ENCODE assay signal across 8 mouse cellular contexts in the genomic region with DNA sequence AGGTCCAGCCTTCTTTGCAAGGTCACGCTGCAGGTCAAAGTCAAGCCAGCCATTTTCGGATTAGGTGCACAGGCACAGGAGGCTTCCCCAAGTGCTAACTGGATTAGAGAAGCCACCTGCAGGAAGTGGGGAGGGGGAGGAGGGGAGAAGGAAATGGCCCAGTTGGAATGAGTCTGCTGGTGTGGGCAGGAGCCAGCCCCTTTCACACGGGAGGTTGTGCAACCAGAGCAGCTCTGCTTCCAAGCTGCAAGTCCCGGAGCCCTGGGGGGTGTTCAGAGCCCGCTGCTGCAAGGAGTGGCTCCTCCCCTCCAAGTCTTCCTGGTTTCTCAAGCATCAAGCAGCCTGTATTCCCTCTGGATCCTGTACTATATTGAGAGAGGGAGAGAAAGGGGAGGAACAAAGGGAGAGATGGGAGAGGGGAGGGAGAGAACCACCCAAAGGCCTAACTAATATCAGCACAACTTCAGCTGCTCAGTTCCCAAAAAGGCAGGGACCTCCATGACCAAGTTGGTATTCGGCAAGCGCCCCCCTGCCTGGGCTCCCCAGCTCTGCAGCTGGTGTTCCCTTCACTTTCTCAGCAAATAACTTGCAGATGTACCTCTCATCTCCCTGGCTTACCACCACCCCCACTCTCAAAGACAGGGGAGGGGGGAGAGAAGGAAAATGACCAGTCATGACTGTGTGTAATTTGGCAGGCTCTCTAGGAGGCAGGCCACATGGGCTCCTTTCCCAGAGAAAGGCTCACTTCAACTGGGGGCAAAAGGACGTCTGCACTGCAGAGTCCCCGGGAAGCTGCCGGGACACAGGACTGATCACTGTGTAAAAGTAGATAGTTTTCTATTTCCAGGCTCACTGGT. TPM values are rescaled to one million over a fixed set of nuclear protein-coding genes. Genes with fewer than 3 reads are reported as not detected.
DNase-seq lines count a peak whose midpoint lies in the region; ATAC-seq and TF ChIP-seq lines count a peak whose summit lies in the region.

No protein-coding gene starts in this region.

- H3K79me3 ChIP-seq in C2C12 (ENCODE audit: low read depth): peaks cover 1% of the 10 kb centered on the region

- peaks cover 12% of the 10 kb centered on the region for H3K79me2 ChIP-seq in C2C12 (ENCODE audit: control insufficient read depth, insufficient read depth)

- WGBS in embryonic facial prominence, embryonic 14.5 days: 8% methylated on average over 10 of the region's 10 CpGs
- WGBS in heart, embryonic 12.5 days: 12% methylated on average over 10 of the region's 10 CpGs
- 16% methylated on average over 10 of the region's 10 CpGs for WGBS in kidney, embryonic 14.5 days

- H3K9me3 ChIP-seq in embryonic facial prominence, embryonic 14.5 days (ENCODE audit: control insufficient read depth, low read length): no peaks in the 10 kb centered on the region
- H3K9me3 ChIP-seq in heart, embryonic 12.5 days (replicated peaks): no peaks in the 10 kb centered on the region
- no peaks in the 10 kb centered on the region for H3K9me3 ChIP-seq in kidney, embryonic 14.5 days (ENCODE audit: control insufficient read depth, low read length)

- peak overlapping the region; percentile 21; the same call in 1 of the 2 replicates for H3K9ac ChIP-seq in embryonic facial prominence, embryonic 14.5 days (ENCODE audit: low read depth, low read length)
- H3K9ac ChIP-seq in heart, embryonic 12.5 days: 0 out of 2 replicates have a peak overlapping the region, but pooled peaks have one; percentile 29
- no peak overlapping the region; the same call in 1 of the 2 replicates for H3K9ac ChIP-seq in kidney, embryonic 14.5 days (ENCODE audit: low read depth, low read length)

- no peak for TF ChIP-seq CTCF in C2C12 (IDR thresholded peaks at IDR 0.05; ENCODE audit: control insufficient read depth, insufficient read depth, insufficient read length)

- no peak overlapping the region for H3K4me3 ChIP-seq in C2C12 (ENCODE audit: insufficient read depth, poor library complexity, severe bottlenecking)
- H3K4me3 ChIP-seq in embryonic facial prominence, embryonic 14.5 days (ENCODE audit: low read depth, low read length): no peak overlapping the region
- H3K4me3 ChIP-seq in heart, embryonic 12.5 days: no peak overlapping the region
- no peak overlapping the region for H3K4me3 ChIP-seq in kidney, embryonic 14.5 days (ENCODE audit: low read length)

- H3K27me3 ChIP-seq in C2C12 (ENCODE audit: control insufficient read depth, insufficient read depth, insufficient read length): no peaks in the 10 kb centered on the region
- no peaks in the 10 kb centered on the region for H3K27me3 ChIP-seq in embryonic facial prominence, embryonic 14.5 days (replicated peaks; ENCODE audit: control insufficient read depth, insufficient read depth, low read length)
- H3K27me3 ChIP-seq in heart, embryonic 12.5 days (replicated peaks): no peaks in the 10 kb centered on the region
- no peaks in the 10 kb centered on the region for H3K27me3 ChIP-seq in kidney, embryonic 14.5 days (ENCODE audit: control insufficient read depth, insufficient read depth, low read length)

- peak overlapping the region; percentile 81 for H3K27ac ChIP-seq in embryonic facial prominence, embryonic 14.5 days (replicated peaks; ENCODE audit: low read depth, low read length)
- H3K27ac ChIP-seq in heart, embryonic 12.5 days (ENCODE audit: poor library complexity, severe bottlenecking): peak overlapping the region; percentile 82
- H3K27ac ChIP-seq in kidney, embryonic 14.5 days (ENCODE audit: low read depth, low read length): peak overlapping the region; percentile 80

- peaks cover 52% of the 10 kb centered on the region for H3K4me1 ChIP-seq in embryonic facial prominence, embryonic 14.5 days (ENCODE audit: control insufficient read depth, insufficient read depth, low read length)
- H3K4me1 ChIP-seq in heart, embryonic 12.5 days (replicated peaks): peaks cover 51% of the 10 kb centered on the region
- peaks cover 28% of the 10 kb centered on the region for H3K4me1 ChIP-seq in kidney, embryonic 14.5 days (ENCODE audit: control insufficient read depth, insufficient read depth, low read length)

- no peaks in the 10 kb centered on the region for H3K36me3 ChIP-seq in C2C12 (ENCODE audit: control insufficient read depth, insufficient read depth)
- peaks cover 12% of the 10 kb centered on the region; the same call in 1 of the 2 replicates for H3K36me3 ChIP-seq in embryonic facial prominence, embryonic 14.5 days (ENCODE audit: control insufficient read depth, insufficient read depth, low read length)
- peaks cover 3% of the 10 kb centered on the region; the same call in 1 of the 2 replicates for H3K36me3 ChIP-seq in heart, embryonic 12.5 days
- no peaks in the 10 kb centered on the region for H3K36me3 ChIP-seq in kidney, embryonic 14.5 days (ENCODE audit: control insufficient read depth, insufficient read depth, low read length)

- peak; percentile 89 for ATAC-seq in embryonic facial prominence, embryonic 14.5 days (ENCODE audit: low read depth)
- peak; percentile 77 for ATAC-seq in heart, embryonic 12.5 days (ENCODE audit: insufficient number of reproducible peaks, low FRiP score)
- ATAC-seq in kidney, embryonic 14.5 days (ENCODE audit: low FRiP score, low TSS enrichment): peak; percentile 86

- peak; percentile 94 for DNase-seq in adipocyte (ENCODE audit: low spot score)
- peak; percentile 95 for DNase-seq in embryonic facial prominence, embryonic 14.5 days (ENCODE audit: low spot score)
- peak; percentile 85 to 90 for DNase-seq in lung, adult 18-20 months
- peak; percentile 29 for DNase-seq in ovary, postnatal 14 days (ENCODE audit: low spot score)
- no peak for DNase-seq in spleen, postnatal 36 days (ENCODE audit: low spot score in 2 of 2)

- no peak overlapping the region for H3ac ChIP-seq in C2C12 (ENCODE audit: control insufficient read depth, insufficient read length, low read depth)

- H3K4me2 ChIP-seq in embryonic facial prominence, embryonic 14.5 days (ENCODE audit: low read depth, low read length): peak overlapping the region; percentile 29
- peak overlapping the region; percentile 30 for H3K4me2 ChIP-seq in heart, embryonic 12.5 days
- H3K4me2 ChIP-seq in kidney, embryonic 14.5 days (replicated peaks; ENCODE audit: low read depth, low read length): no peak overlapping the region

TF ChIP-seq in C2C12, 6 proteins besides CTCF, POLR2A, EP300 and RAD21:
- TF ChIP-seq CEBPB (IDR thresholded peaks at IDR 0.05; ENCODE audit: low read depth) (peak; percentile 94), MYOG (IDR thresholded peaks at IDR 0.05; ENCODE audit: control insufficient read depth, extremely low read depth, insufficient read length) (no peak), FOSL1 (IDR thresholded peaks at IDR 0.05; ENCODE audit: insufficient read depth, low read length, poor library complexity, severe bottlenecking) (no peak)

RNA-seq across cellular contexts. Expression of a gene that starts 52.2 kb away (rescaled TPM):
- 11.2 TPM for polyA plus RNA-seq in C2C12 (2012; fragmentation: generic; extraction: Trizol)
- 32.6 and 38.4 TPM in 2 replicates for polyA plus RNA-seq in embryonic facial prominence, embryonic 14.5 days (2014; fragmentation: Nextera tagmentation; extraction: Ambion mirVana)
- 14.6 and 16.5 TPM in 2 replicates for polyA plus RNA-seq in heart, embryonic 12.5 days (2016; fragmentation: Nextera tagmentation; extraction: Ambion mirVana)
- 10.4 and 11.0 TPM in 2 replicates for polyA plus RNA-seq in kidney, embryonic 14.5 days (2014; fragmentation: Nextera tagmentation; extraction: Ambion mirVana)

Comparison
In these comparisons a context has a peak if more than half of its experiments do, and no peak if none do; other contexts are left out.
1. DNase-seq: peak in adipocyte (single experiment), embryonic facial prominence, embryonic 14.5 days (single experiment), lung, adult 18-20 months (2 of 2) and ovary, postnatal 14 days (single experiment); none in spleen, postnatal 36 days (0 of 2).
2. Peak in every context shown above with its lines, with median percentiles within 50 percentile points of each other: ATAC-seq and H3K27ac ChIP-seq.